In the genomic region with DNA sequence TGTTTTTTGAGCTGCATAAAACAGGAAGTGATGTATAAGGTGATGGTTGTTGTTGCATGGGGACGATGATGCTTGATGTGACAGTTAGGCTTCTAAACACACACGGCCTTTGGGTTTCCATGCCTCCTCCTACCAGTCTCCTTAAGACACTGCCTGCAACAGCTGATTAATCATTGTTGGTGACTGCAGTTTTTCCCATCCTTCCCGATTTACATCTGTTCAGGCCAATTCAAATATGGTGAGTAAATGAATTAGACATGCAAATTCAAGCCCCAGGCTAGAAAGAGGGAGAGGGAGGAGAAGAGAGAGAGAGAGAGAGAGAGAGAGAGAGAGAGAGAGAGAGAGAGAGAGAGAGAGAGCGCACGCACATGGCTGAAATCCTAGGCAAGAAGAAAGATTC, we compare ENCODE assay signal across 29 mouse cellular contexts.
DNase-seq lines count a peak whose midpoint lies in the region; ATAC-seq and TF ChIP-seq lines count a peak whose summit lies in the region.
"Had no signal": no experiment of that assay in that cellular context is flagged by ENCODE, and none has a peak within 500 bp of the region (broad histone marks: within the 10 kb centered on the region; RNA-seq: fewer than 3 reads in every experiment).

No protein-coding gene starts in this region.

- H3K9ac ChIP-seq in midbrain, embryonic 14.5 days (replicated peaks; ENCODE audit: low read length): no peak overlapping the region
- H3K9ac ChIP-seq in midbrain, embryonic 13.5 days (replicated peaks): no peak overlapping the region
- H3K9ac ChIP-seq in hindbrain, embryonic 13.5 days: no peak overlapping the region
- H3K9ac ChIP-seq in stomach, embryonic 16.5 days (ENCODE audit: low read length): no peak overlapping the region
- H3K9ac ChIP-seq: embryonic facial prominence, embryonic 13.5 days; forebrain, embryonic 15.5 days; heart, embryonic 15.5 days; kidney, embryonic 15.5 days; liver, embryonic 13.5 days had no signal

- H3K27me3 ChIP-seq in midbrain, embryonic 14.5 days (ENCODE audit: control insufficient read depth, insufficient read depth, low read length): peaks cover 15% of the 10 kb centered on the region
- peaks cover 18% of the 10 kb centered on the region for H3K27me3 ChIP-seq in midbrain, embryonic 13.5 days
- H3K27me3 ChIP-seq in hindbrain, embryonic 13.5 days: no peaks in the 10 kb centered on the region
- H3K27me3 ChIP-seq in stomach, embryonic 16.5 days (ENCODE audit: control insufficient read depth, insufficient read depth, low read length): no peaks in the 10 kb centered on the region
- H3K27me3 ChIP-seq in cerebellum, adult 2 months (ENCODE audit: control insufficient read depth, insufficient read depth, low read length): no peaks in the 10 kb centered on the region
- H3K27me3 ChIP-seq: CH12.LX; heart, embryonic 15.5 days had no signal

- H3K4me3 ChIP-seq in midbrain, embryonic 14.5 days (replicated peaks; ENCODE audit: low read depth, low read length): no peak overlapping the region
- H3K4me3 ChIP-seq in midbrain, embryonic 13.5 days (replicated peaks): no peak overlapping the region
- no peak overlapping the region for H3K4me3 ChIP-seq in hindbrain, embryonic 13.5 days
- no peak overlapping the region for H3K4me3 ChIP-seq in stomach, embryonic 16.5 days (replicated peaks; ENCODE audit: low read length)
- H3K4me3 ChIP-seq in cerebellum, adult 2 months (replicated peaks; ENCODE audit: insufficient read depth, low read depth, low read length): no peak overlapping the region
- H3K4me3 ChIP-seq: embryonic facial prominence, embryonic 13.5 days; forebrain, embryonic 10.5 days; forebrain, embryonic 15.5 days; heart, embryonic 10.5 days; heart, embryonic 15.5 days; kidney, embryonic 15.5 days; liver, embryonic 13.5 days had no signal

- no peak overlapping the region for H3K27ac ChIP-seq in midbrain, embryonic 14.5 days (replicated peaks; ENCODE audit: low read depth, low read length)
- H3K27ac ChIP-seq in midbrain, embryonic 13.5 days: no peak overlapping the region
- H3K27ac ChIP-seq in hindbrain, embryonic 13.5 days: peak overlapping the region; percentile 77
- H3K27ac ChIP-seq in stomach, embryonic 16.5 days (ENCODE audit: low read length): peak overlapping the region; percentile 8; the same call in 1 of the 2 replicates
- no peak overlapping the region for H3K27ac ChIP-seq in cerebellum, adult 2 months (ENCODE audit: insufficient read depth, low read length)
- H3K27ac ChIP-seq: embryonic facial prominence, embryonic 13.5 days; forebrain, embryonic 15.5 days; heart, embryonic 10.5 days; heart, embryonic 15.5 days; kidney, embryonic 15.5 days; liver, embryonic 13.5 days had no signal

- peaks cover 53% of the 10 kb centered on the region for H3K4me1 ChIP-seq in midbrain, embryonic 14.5 days (ENCODE audit: control insufficient read depth, insufficient read depth, low read length)
- peaks cover 85% of the 10 kb centered on the region for H3K4me1 ChIP-seq in midbrain, embryonic 13.5 days (replicated peaks)
- H3K4me1 ChIP-seq in hindbrain, embryonic 13.5 days (replicated peaks): peaks cover 86% of the 10 kb centered on the region
- H3K4me1 ChIP-seq in stomach, embryonic 16.5 days (ENCODE audit: control insufficient read depth, insufficient read depth, low read length): peaks cover 38% of the 10 kb centered on the region
- H3K4me1 ChIP-seq in cerebellum, adult 2 months (ENCODE audit: control insufficient read depth, insufficient read depth, low read length): no peaks in the 10 kb centered on the region; the same call in 1 of the 2 replicates

- H3K4me2 ChIP-seq in midbrain, embryonic 14.5 days (ENCODE audit: low read length): no peak overlapping the region
- H3K4me2 ChIP-seq in midbrain, embryonic 13.5 days (replicated peaks): no peak overlapping the region
- H3K4me2 ChIP-seq in hindbrain, embryonic 13.5 days: no peak overlapping the region
- H3K4me2 ChIP-seq in stomach, embryonic 16.5 days (ENCODE audit: low read depth, low read length): no peak overlapping the region
- H3K4me2 ChIP-seq: embryonic facial prominence, embryonic 13.5 days; forebrain, embryonic 15.5 days; heart, embryonic 15.5 days; kidney, embryonic 15.5 days; liver, embryonic 13.5 days had no signal

- WGBS in midbrain, embryonic 14.5 days: 32% methylated on average over 5 of the region's 5 CpGs
- 41% methylated on average over 5 of the region's 5 CpGs for whole genome bisulfite sequencing in midbrain, embryonic 13.5 days
- 24% methylated on average over 5 of the region's 5 CpGs for WGBS in hindbrain, embryonic 13.5 days
- WGBS in stomach, embryonic 16.5 days: 42% methylated on average over 5 of the region's 5 CpGs
- WGBS in cerebellum, adult 2 months: 66% methylated on average over 5 of the region's 5 CpGs

- H3K9me3 ChIP-seq in midbrain, embryonic 14.5 days (ENCODE audit: control insufficient read depth, low read length): no peaks in the 10 kb centered on the region
- no peaks in the 10 kb centered on the region for H3K9me3 ChIP-seq in midbrain, embryonic 13.5 days
- H3K9me3 ChIP-seq in hindbrain, embryonic 13.5 days: no peaks in the 10 kb centered on the region
- no peaks in the 10 kb centered on the region for H3K9me3 ChIP-seq in stomach, embryonic 16.5 days (replicated peaks; ENCODE audit: control insufficient read depth, low read length)
- H3K9me3 ChIP-seq: embryonic facial prominence, embryonic 13.5 days; forebrain, embryonic 10.5 days; forebrain, embryonic 15.5 days; heart, embryonic 10.5 days; heart, embryonic 15.5 days; kidney, embryonic 15.5 days; liver, embryonic 13.5 days had no signal

- no peaks in the 10 kb centered on the region for H3K36me3 ChIP-seq in midbrain, embryonic 14.5 days (ENCODE audit: control insufficient read depth, insufficient read depth, low read length)
- no peaks in the 10 kb centered on the region for H3K36me3 ChIP-seq in midbrain, embryonic 13.5 days
- H3K36me3 ChIP-seq in hindbrain, embryonic 13.5 days: no peaks in the 10 kb centered on the region; the same call in 1 of the 2 replicates
- 0 out of 2 replicates have a peak, but pooled peaks cover 4% of the 10 kb centered on the region for H3K36me3 ChIP-seq in stomach, embryonic 16.5 days (ENCODE audit: control insufficient read depth, insufficient read depth, low read length)
- H3K36me3 ChIP-seq: embryonic facial prominence, embryonic 13.5 days; forebrain, embryonic 10.5 days; forebrain, embryonic 15.5 days had no signal

- ATAC-seq in midbrain, embryonic 14.5 days (ENCODE audit: low FRiP score, low TSS enrichment): no peak
- ATAC-seq in midbrain, embryonic 13.5 days: no peak
- no peak for ATAC-seq in hindbrain, embryonic 13.5 days (ENCODE audit: low FRiP score)
- no peak for ATAC-seq in stomach, embryonic 16.5 days (ENCODE audit: insufficient read depth, low FRiP score)
- ATAC-seq: activated CD4-positive, CD25-positive, alpha-beta regulatory T cell, adult 4 months; forebrain, embryonic 15.5 days; midbrain, embryonic 16.5 days had no signal

- no peak for TF ChIP-seq CTCF in cerebellum, adult 2 months (IDR thresholded peaks at IDR 0.05; ENCODE audit: borderline replicate concordance, insufficient read depth, low read depth, low read length)

- TF ChIP-seq POLR2A in cerebellum, adult 2 months (IDR thresholded peaks at IDR 0.05; ENCODE audit: borderline replicate concordance, insufficient read depth, low read length): no peak

- peak; percentile 46 for DNase-seq in embryo, embryonic 10.5 days (ENCODE audit: low spot score)
- no peak for DNase-seq in embryo, embryonic 9.5 days (ENCODE audit: extremely low spot score)
- peak; percentile 52 for DNase-seq in midbrain, embryonic 14.5 days
- no peak for DNase-seq in cerebellum, adult 2 months
- DNase-seq: adrenal gland, adult 2 months; cerebellum, adult 9-10 months; cerebellum, postnatal 36 days; embryo, embryonic 11 days; gastrocnemius, postnatal 25 days; kidney, adult 18-20 months; kidney, postnatal 4 days; layer of hippocampus, postnatal 36 days; left cerebral cortex, postnatal 4 days; liver, embryonic 13.5 days; lung, adult 18-20 months; lung, postnatal 10 days; right cerebral cortex, postnatal 4 days had no signal

Comparison
In these comparisons a context has a peak if more than half of its experiments do, and no peak if none do; other contexts are left out.
1. DNase-seq: peak in embryo, embryonic 10.5 days (single experiment) and midbrain, embryonic 14.5 days (single experiment); none in embryo, embryonic 9.5 days (single experiment) and cerebellum, adult 2 months (0 of 2).
2. H3K27ac ChIP-seq: peak in hindbrain, embryonic 13.5 days (single experiment) and stomach, embryonic 16.5 days (single experiment); none in midbrain, embryonic 14.5 days (single experiment), midbrain, embryonic 13.5 days (single experiment) and cerebellum, adult 2 months (single experiment).